Mouse (Mus musculus): ENCODE measurements at regions not wholly inside any gene's neighbourhood (a gene's known extent, or its start where the extent isn't known, plus 50 kb on each side); places are given as distances from the start of the nearest gene placed in this dataset.

DNA sequence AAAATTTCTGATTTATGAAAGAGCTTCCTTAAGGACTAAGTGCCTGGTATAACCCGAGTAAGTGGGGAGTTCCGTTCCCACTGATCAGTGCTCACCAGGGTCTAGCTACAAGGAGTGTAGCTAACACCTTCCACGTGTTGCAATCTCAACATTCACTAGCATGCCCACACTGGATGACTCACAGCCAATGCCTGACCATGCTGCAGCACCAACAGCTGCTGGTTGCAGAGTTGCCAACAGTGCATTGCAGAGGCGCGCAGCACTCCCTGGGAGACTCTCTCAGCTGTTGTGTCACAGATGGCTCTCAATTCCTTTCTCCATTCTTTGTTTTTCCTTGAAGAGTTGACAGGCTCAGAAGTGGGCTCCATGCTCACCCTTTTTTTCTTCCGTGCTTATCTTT, 787.5 kb upstream of the Tenm3 start:
- peak; percentile 27 to 32 for DNase-seq (ENCODE audit: low spot score in 2 of 2)

DNA sequence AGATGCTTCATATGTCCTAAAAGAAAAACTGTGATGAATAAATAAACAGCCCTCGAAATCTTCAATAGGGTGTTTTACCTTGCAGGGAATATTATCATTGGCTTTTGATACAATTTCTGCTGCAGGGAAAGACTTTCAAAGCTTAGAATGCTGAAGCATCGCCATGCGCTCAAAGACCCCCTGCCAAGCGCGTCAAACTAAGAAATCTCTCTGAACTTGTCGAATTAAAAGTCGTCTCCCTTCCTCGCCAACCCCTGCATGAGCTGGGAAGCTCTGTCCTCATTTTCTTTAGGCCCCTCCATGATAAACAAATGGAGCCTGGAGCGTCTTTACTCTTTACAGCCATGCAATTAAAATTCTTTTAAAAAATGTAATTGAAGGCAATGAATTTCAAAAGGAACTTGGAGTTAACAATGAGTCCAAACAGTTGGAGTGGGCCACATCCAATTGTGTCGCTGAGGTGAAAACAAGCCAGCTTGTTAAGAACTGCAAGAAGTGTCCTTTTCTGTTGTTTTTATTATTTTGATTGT, 784.3 kb upstream of the Tenm3 start:
- DNase-seq (ENCODE audit: low spot score in 2 of 2), result no peak

DNA sequence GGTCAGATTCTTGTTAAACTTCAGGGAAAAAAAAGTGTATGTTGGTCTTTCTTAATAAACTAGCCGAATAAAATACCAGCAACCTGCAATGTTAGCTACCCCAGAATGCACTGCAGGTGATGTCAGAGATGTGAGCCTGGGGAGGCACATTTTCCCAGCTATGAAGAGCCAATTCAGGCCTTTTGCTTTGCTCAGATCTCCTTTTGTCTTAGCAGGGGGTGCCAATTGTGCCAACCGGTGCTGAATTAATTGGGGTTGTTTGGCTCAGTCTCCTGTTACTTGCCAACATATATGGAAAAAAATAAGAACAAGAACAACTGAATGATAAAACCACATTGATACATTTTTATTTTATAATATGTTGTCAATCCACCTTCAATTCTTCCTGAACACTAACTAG, 751.8 kb upstream of the Tenm3 start:
- no peak for DNase-seq (ENCODE audit: low spot score in 2 of 2)

DNA sequence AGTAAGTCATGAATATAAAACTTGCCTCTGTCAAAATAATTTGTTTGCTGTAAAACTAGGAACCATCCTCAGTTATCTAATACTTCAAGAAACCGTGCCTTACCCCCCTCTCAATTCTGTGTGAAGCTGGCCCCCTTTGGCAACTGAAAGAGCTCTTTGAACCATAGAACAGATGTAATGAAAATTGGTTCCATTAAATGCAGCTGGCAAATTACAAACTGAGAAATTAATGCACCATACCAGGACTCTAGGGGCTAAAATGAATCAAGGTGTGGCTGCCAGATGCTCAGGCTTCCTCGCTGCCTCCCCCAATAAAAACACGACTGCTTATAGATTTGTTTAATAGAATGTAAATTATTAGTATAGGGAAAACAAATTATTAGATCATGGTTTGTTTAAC, 723.7 kb upstream of the Tenm3 start:
- DNase-seq (ENCODE audit: low spot score in 2 of 2), result no peak

DNA sequence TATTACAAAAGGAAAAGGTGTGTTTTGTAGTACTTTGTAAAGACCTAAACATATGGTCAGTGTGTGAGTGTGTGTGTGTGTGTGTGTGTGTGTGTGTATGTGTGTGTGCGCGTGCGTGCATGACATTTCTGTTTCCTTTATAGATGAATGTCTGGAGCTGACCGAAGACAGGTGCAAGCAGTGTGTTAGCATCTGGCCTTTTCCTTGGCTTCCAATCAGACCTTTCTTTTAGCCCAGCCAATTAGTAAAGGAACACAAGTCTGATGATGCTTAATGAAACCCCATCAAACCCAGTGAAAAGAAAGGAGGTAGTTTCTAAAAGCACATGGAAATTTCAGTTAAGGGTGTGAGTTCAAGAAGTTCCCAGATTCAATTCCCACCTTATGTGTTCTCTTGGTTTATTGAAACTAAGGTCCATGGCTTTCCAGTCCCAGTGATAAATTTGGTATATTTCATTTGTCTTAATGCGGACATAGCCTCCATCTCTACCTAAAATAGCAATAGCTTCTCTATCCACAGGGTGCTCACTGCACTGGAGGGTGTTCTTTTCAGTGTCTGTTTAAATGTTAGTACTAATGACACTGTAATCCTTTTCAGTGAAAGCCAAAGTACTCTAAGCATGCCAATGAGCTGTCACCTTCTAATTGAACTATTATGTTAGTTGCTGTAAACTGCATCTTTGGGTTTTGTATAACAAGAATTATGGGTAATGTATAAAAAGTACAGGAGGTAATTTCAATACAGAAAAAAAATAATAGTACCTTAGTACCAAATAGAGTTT, 719.9 kb upstream of the Tenm3 start:
- no peak for DNase-seq (ENCODE audit: low spot score in 2 of 2)

DNA sequence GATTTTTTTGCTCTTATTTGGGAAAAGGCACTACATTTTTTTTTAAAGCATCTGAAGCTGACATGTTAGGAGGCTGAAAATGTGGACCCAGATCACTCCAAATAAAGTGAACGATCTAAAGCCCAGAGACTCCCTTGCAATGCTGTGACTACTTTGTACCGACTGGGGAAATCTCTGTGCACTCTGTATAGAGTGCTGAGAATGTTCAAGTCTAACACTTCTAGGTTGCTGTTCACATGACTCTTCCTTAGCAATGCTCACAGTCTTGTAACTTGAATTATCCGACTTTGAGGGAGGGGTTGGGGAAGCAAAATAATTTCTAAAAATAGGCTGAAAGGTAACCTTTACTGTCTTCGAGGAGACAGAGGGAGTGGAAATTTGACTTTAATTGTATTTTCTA, 719.2 kb upstream of the Tenm3 start:
- DNase-seq (ENCODE audit: low spot score in 2 of 2), result no peak

DNA sequence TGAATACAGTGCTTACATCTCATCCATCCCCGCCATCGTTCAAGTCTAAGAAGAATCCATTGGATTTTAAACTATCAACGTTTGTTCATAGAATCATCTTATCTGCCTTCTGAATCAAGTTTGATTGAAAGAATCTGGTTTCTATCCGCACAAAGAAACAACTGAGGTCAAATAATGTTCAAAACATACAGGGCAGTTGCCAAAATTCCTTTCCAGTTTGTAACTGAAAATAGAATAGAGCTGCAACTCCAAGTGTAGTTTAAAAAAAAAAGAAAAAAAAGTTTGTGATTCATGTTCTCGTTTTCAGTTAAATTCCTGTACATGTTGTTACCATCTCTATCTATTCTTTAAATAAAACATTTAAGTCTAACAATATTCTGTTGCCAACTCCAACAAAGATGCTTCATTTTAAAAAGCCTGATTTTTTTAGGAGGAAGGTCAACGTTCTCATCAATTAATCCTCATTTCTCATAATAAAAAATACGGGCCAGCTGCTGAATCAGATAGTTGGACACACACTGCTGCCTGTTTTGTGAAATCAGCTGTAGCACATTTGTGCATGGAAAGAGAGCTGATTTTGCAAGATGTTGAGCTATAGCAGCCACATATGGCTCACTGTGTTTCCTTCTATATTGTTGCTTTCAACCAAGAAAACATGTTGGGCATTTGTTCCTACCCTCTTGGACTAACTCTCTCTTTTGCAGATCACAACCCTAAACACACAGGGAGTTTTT, 712.1 kb upstream of the Tenm3 start:
- no peak for DNase-seq (ENCODE audit: low spot score in 2 of 2)

DNA sequence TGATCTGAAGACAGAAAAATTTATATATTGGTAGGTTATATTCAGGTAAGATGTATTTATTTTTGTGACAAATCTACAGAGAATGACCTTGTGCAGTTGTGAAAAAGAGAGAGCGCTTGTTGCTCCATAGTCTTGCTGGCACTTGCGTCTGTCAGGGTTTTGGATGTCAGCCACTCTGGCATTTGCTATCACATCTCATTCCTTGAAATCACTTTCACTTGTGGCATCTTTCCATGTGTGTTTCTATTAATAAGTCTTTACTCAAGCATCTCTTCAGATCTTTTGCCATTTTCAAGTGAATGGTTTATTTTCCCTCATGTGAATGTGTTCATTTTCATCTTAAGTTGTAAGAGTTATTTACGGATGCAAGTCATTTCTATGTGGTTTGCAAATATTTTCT, 709.4 kb upstream of the Tenm3 start:
- DNase-seq (ENCODE audit: low spot score in 2 of 2), result no peak

DNA sequence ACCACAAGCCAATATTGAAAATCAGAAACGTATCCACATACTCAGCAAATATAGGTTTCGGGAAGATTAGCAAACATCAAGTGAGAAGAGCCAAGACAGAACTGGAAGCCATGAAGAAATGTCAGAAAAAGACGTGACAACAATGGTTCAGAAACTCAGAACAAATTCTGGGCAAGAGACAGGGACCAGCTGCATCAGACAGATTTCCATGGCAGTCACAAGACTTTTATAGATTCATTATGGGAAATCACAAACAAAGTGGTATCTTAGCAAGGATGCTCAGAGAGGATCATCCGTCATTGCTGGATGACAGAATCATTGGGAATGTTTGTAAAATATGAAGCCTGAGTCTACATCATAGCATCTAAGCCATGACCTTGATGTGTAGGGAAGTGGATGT, 699.6 kb upstream of the Tenm3 start:
- DNase-seq (ENCODE audit: low spot score in 2 of 2), result no peak

DNA sequence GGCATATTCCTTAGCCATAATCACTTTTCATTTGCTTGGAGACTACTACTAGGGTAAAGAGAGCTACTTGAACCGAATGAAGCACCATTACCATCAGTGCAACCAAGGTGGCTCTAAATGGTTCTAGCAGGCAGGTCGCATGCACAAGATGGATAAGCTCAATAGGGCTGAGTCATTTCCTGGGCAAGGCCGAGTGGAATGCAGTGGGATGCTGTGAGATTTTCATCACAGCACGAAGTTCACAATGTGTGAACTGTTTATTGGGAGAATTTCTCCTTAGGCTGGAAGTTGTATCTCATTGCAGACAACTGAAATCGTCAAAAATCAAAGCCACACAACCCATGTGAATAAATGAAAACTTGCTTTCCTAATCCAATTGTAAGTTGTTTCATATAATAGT, 697.6 kb upstream of the Tenm3 start:
- DNase-seq (ENCODE audit: low spot score in 2 of 2), result no peak

DNA sequence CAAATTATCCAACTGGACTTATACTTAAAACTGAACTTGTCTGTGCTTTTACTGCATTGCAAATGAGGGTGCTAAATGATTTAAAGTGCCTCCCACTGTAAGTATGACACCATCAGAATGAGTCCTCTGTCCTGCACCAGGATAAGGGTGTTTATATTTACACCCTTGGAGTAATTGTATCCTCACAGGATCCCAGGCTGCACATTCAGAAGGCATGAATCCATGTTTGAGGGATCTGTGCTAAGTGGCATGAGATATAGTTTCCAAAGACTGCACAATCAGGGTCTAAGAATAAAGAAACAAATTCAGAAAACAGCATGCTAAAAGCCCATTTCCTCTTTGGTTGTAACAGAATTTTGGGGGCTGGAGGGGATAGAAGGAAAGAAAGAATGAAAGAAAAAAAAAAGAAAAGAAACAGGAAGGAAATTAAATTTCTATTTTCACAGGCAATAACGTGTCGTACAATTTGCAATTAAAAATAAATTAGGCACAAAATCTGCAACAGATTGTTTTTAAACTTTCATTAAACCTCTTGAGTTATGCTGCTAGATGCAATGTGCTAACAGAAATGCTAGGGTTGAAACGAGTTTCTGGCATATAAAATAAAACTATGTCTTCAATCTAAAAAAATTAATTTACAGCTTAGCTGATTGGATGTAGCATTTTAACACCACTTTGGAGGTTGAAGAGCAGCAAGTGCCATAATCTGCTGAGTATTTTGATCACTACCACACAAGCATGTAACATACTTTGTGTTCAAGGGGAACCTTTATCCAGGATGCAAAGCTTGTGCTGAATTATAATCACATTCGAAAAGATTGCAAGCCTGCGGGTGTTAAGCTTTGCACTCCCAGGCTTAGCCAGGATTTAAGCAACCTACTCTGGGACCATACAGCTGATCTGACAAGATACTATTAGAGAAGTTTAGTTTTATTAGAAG, 689.9 kb upstream of the Tenm3 start:
- no peak for DNase-seq (ENCODE audit: low spot score in 2 of 2)

DNA sequence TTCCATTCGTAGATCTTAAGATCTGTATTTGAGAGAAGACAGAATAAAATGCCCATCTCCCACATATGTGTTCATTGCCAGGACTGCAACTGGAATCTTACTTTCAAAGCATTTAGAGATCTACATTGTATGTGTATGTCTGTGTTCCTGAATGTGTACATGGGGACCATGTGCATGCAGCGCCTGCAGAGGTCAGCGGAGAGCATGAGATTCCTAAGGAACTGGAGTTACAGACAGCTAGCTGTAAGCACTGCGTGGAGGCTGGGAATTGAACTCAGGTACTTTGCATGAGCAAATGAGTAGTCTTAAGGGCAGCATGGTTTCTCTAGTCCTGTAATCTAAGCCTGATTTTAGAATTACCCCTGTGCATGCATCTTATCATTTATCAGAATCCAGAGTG, 685.5 kb upstream of the Tenm3 start:
- DNase-seq (ENCODE audit: low spot score in 2 of 2), result no peak

DNA sequence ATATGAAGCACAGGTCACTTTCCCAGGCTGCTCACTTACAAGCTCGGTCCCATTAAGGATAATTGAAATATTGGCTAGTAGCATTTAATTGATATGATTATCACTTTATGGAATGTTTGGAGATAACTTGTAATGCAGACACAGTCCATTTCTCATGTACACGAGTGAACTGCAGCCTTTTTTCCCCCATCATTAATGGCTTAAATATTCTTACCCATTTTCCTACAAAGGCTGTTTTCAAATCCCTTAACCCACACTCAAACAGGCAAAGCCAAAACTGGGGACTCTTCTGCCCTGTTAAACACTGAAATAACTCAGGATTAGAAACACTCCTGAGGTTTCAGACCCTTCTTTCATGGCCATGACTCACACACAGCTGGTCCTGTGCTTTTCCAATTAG, 649.2 kb upstream of the Tenm3 start:
- no peak for DNase-seq (ENCODE audit: low spot score in 2 of 2)

DNA sequence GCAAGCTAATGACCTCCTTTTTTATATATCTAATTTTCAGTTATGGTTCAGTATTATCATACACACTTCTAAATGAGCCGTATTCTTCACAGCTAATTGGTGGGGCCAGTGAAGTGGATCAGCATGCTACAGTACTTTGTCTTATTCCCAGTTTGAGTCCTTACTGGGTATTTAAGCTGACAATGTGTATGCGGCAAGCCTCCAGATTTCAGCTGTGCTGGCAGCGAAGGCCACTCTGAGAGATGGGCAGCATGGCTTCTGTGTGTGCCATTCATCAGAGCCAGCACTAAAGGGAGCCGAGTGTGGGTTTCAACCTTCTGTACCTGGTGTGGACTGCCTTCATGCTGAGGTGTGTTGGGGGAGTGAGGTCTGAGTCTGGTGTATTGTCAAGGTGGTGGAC, 641.5 kb upstream of the Tenm3 start:
- DNase-seq (ENCODE audit: low spot score in 2 of 2), result no peak

DNA sequence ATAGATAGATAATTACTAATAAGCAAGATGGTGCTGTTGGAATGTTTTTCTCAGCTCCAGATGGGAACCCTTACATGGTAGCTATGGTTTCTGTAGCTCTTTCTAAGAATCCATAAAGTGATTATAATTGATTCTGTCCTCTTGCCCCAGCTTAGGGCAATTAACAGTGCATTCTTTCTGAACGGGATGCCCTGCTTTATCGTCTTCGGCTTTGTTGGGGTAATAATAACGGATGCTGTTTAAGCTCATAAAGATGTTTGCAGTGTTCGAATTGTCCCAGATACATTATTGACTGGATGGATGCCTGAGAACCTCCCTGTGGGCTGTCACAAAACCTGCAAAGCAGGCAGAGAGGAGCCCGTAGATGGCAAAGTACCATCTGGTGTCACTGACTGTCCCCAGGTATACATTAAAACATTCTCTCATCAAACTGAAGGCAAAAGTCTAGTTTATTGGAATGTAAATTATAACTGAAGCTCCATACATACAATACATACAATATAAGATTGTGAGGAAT, 637.8 kb upstream of the Tenm3 start:
- DNase-seq (ENCODE audit: low spot score in 2 of 2), result no peak

DNA sequence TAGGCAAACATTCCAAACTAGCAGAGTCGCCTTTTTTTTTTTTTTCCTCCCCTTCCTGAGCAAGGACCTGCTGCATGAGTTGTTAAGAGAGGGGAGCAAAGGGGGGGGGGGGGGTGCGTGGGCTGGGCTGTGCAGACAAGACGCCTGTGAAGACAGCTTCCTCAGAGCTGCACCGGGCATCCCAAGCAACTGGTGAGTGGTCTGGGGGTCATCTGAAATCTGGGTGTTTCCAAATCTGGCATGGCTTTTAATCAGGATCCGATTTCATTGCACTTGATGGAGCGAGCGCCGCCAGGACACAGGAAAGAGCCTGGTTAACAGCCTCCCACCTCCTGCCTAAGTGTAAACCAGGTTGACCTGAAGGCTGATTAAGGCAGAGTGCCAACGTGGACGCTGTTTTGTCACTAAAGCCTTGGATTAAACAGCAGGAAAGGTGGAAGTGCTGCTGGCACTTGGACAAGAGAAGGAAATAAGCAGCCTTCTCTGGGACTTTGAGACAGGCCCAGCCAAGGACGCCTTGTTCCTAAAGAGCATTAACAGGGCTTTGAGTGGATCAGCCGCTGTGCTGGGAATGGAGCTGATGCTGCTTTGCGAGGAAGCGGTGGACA, 622.3 kb upstream of the Tenm3 start:
- no peak for DNase-seq (ENCODE audit: low spot score in 2 of 2)

DNA sequence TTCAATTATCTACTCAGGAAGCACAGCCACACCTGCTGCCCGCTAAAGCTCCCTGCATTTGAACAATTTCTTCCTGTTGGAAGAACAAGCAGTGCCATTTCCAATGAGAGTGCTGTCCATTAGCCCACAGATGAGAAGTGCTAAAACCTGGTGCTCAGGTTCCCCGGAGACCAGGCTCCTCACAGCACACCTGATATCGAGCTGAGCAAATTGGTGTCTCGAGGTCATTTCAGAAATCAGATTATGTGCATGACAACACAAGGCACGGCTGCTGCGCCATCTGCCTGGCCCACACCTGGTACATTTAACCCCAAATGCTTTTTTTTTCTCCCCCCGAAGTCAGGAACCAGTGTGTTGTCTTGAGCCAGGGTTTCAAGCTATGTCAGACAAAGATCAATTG, 621.3 kb upstream of the Tenm3 start:
- no peak for DNase-seq (ENCODE audit: low spot score in 2 of 2)

DNA sequence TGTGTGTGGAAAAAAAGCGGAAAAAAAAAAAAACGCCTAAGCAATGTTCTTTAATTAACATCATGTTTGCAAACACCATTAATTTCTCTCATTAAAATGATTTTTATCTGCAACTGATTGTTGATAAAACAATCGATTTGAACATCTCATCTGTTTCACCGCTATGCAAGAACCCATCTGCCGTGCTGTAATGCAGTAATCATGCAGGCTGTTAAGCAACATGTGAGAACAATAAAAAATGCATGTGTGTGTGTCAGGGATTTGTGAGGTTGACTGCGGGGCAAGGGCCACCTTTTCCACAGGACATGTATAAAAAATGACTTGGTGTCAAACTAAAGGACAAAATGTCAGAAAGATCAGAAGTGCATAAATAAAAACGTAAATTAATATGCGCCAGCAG, 618.9 kb upstream of the Tenm3 start:
- no peak for DNase-seq (ENCODE audit: low spot score in 2 of 2)

DNA sequence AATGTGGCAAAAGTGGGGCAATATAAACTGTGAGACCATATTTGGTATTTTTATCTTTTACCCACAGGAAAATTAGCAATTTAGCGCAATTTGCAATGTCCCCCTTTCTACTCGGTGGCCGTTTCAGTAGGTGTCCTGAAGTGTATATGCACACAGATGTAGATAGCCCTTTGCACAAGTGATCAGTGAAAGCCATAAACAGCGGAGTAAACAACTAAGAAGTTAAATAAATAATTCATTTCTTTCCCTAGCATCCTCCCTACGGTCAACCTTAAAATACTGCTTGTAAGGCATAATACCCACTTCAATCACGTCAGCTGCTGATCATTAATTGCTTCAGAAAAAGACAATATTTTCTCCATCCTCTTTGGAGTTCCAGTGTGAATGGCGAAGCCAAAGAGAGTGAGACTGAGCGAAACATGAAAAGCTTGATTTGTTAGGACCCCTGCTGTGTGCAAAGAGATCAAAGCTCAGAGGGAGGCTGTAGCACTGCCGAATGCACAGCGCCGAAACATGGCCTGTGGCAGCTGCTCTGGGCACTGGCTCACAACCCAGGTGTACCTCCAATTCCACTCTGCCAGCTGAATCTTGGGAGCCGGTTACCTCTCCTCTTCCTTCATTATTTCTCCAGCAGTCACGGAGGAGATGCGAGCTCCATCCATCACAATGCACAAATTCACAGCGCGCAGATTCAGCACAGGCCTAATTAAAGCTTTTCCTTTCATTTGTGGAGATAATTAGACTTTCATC, 618.1 kb upstream of the Tenm3 start:
- DNase-seq (ENCODE audit: low spot score in 2 of 2), result no peak

DNA sequence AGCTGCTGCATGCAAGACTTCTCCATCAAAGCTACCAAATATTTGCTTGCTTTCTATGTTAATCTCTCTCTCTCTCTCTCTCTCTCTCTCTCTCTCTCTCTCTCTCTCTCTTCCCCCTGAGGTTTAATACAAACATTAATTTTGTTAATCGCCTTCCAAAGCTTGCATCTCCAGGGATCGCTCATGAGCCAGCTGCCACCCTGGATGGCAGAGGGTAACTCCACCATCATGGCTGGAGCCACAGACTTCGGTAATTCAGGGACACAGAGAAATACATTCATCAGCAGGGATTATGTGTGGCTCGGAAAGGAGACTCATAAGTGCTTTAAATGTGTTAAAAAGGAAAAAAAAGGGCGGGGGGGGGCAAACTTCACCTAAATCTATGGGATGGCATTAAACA, 601.7 kb upstream of the Tenm3 start:
- no peak for DNase-seq (ENCODE audit: low spot score in 2 of 2)

DNA sequence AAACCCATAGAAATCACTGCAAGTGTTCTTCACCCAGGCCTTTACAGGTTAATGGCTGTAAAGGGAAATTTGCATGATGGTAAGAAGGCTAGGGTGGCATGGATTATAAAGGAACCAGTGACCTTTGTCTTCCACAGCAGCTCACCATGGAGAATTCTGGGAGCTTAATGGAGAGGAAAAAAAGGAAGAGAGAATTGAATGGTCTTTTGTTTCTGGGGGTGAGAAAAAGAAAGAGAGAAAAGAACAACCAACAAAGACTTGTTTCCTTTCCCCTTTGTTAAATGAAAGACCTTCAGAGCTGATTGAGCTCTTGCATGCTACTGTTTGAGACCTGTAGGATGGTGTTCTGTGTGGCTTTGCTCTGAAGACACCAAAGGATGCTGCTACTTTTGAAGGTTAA, 597.5 kb upstream of the Tenm3 start:
- DNase-seq (ENCODE audit: low spot score in 2 of 2), result no peak
